ENCODE assay signal across 12 mouse cellular contexts in the genomic region with DNA sequence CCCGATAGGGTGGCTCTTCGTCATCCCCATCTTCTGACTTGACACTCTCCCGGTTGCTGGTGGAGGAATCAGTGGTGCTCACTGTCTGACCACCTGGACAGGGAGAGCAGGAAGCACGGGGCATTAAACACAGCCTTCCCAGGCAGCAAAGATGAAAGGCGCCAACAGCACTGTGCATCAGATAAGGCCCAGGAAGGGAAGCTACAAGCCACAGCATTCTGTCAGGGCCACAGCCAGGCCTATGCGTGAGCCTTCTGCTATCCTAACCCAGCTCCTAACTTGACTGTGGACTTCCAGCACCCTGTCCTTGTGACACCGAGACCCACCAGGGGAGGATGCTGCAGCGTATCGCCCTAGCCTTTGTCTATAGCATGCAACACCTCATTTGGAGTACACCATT.
"Had no signal": no experiment of that assay in that cellular context is flagged by ENCODE, and none has a peak within 500 bp of the region (broad histone marks: within the 10 kb centered on the region; RNA-seq: fewer than 3 reads in every experiment).

No protein-coding gene starts in this region.

- H3K27ac ChIP-seq: kidney, postnatal 0 days; layer of hippocampus, adult 2 months; liver, embryonic 14.5 days; midbrain, embryonic 10.5 days; midbrain, embryonic 13.5 days had no signal

- H3K27me3 ChIP-seq: midbrain, embryonic 13.5 days had no signal

- H3K9ac ChIP-seq: liver, embryonic 14.5 days; midbrain, embryonic 13.5 days had no signal

- H3K4me2 ChIP-seq: midbrain, embryonic 13.5 days had no signal

- DNase-seq: kidney, adult 2 months; kidney, postnatal 25 days; layer of hippocampus, adult 9-11 months; lung, adult 2 months; lung, postnatal 14 days; thymus, postnatal 25 days had no signal

- H3K4me3 ChIP-seq: layer of hippocampus, adult 2 months; midbrain, embryonic 10.5 days; midbrain, embryonic 13.5 days had no signal

- ATAC-seq: intestine, postnatal 0 days; midbrain, embryonic 13.5 days had no signal

- H3K9me3 ChIP-seq: midbrain, embryonic 10.5 days; midbrain, embryonic 13.5 days had no signal
